Mouse (Mus musculus) ES-Bruce4 (cell line): ENCODE results near the gene Sapcd1. TPM values are rescaled to one million over a fixed set of nuclear protein-coding genes. Genes with fewer than 3 reads are reported as not detected.

ENCODE experiments used
- H3K27ac ChIP-seq: 2 replicates; pipeline ENCODE4 v1.5.1; 2012; ENCODE audit warnings: low read length, inconsistent platforms; ENCODE audit not compliant: insufficient read depth
- H3K27me3 ChIP-seq: 2 replicates; pipeline ENCODE4 v1.6.1; 2012; ENCODE audit warnings: mild to moderate bottlenecking, low read length, inconsistent platforms; ENCODE audit not compliant: control insufficient read depth, poor library complexity, insufficient read depth, severe bottlenecking
- H3K36me3 ChIP-seq: 2 replicates; pipeline ENCODE4 v1.6.1; 2012; ENCODE audit warnings: inconsistent platforms, mild to moderate bottlenecking, low read length, moderate library complexity; ENCODE audit not compliant: control insufficient read depth, poor library complexity, insufficient read depth, severe bottlenecking
- H3K4me1 ChIP-seq: one replicate; pipeline ENCODE4 v1.8.1; 2011; ENCODE audit warnings: low read length; ENCODE audit not compliant: control insufficient read depth, insufficient read depth
- H3K4me3 ChIP-seq: 2 replicates; pipeline ENCODE4 v1.5.1; 2011; ENCODE audit warnings: low read depth, mild to moderate bottlenecking, low read length
- H3K9ac ChIP-seq: 2 replicates; pipeline ENCODE4 v1.6.1; 2012; ENCODE audit warnings: low read depth, mild to moderate bottlenecking, inconsistent platforms; ENCODE audit not compliant: poor library complexity, severe bottlenecking
- H3K9me3 ChIP-seq: replicated peaks from 2 replicates; pipeline ENCODE4 v1.6.1; 2012; ENCODE audit warnings: mild to moderate bottlenecking, low read length, inconsistent platforms; ENCODE audit not compliant: control insufficient read depth, poor library complexity, insufficient read depth, severe bottlenecking
- CTCF ChIP-seq: IDR thresholded peaks from one replicate; pipeline ENCODE4 v1.8.1; 2011; ENCODE audit warnings: low read depth, low read length
- EP300 ChIP-seq: IDR thresholded peaks from 2 replicates; pipeline ENCODE4 v1.6.1; 2011; ENCODE audit warnings: low read depth, low read length; ENCODE audit not compliant: insufficient read depth
- POLR2A ChIP-seq: IDR thresholded peaks from one replicate; pipeline ENCODE4 v1.8.1; 2011; ENCODE audit warnings: low read length; ENCODE audit not compliant: insufficient read depth
- polyA plus RNA-seq: library from polyadenylated mRNA; stranded (reverse); fragments of >200 nt; gene quantifications from 2 replicates; pipeline ENCODE4 v1.2.4, GENCODE M21; 2011; ENCODE audit warnings: low read depth; ENCODE audit not compliant: missing spikeins, insufficient read depth, insufficient read length

Gene Sapcd1
- polyA plus RNA-seq, 1 experiment, result 1.7 TPM

DNA sequence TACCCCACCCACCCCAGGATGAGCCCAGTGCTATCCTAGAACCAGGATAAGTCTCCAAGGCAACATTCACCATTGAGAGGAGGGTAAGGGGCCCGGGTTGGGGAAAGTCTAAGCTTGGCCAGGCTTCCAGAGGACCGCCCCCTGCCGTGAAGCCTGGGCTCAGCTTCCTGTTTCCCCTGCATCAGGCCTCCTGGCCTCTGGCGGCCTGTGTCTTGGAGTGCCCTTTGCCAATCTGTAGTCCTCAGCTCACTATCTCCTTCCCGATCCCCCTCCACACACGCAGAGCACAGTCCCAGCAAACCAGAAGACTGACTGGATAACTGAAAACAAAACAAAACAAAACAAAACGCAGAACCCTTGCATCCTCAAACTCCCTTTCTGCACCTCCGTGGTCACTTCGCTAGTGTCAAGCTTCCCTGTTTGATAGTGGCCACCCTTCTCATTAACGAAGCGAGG lies 21.8 kb upstream of the Sapcd1 start, which contains the start of gene Clic1:
Gene Clic1, plus strand, starts transcription at position 406 of the 456 bp plus-strand sequence.
- TF ChIP-seq EP300, result no peak
- TF ChIP-seq POLR2A, result no peak
- TF ChIP-seq CTCF, result no peak
- Histone ChIP-seq H3K27me3 (no peaks in the 10 kb centered on the region), H3K27ac (peak within 1 kb of the TSS; percentile 70), H3K4me3 (peak within 1 kb of the TSS; percentile 90), H3K9me3 (no peaks in the 10 kb centered on the region), H3K36me3 (peaks cover 14% of the 10 kb centered on the region), H3K4me1 (peaks cover 9% of the 10 kb centered on the region), H3K9ac (peak within 1 kb of the TSS; percentile 94)

DNA sequence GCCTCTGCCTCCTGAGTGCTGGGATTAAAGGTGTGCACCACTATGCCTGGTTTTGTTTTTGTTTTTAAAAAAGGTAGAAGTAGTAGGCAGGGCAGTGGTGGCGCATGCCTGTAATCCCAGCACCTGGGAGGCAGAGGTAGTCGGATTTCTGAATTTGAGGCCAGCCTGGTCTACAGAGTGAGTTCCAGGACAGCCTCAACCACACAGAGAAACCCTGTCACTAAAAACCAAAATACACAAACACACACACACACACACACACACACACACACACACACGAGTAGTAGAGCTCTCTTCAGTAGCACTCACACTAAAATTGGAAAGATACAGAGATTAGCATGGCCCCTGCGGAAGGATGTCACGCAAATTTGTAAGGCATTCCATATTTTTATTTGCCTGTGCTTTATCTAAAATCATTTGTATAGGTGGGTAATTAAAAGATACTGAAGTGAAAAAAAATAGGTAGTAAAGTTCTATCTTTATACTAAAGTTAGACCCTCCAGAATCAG lies 21.2 kb upstream of the Sapcd1 start:
- peaks cover 9% of the 10 kb centered on the region for H3K36me3 ChIP-seq
- no peak overlapping the region for H3K4me3 ChIP-seq
- TF ChIP-seq POLR2A (no peak), CTCF (no peak), EP300 (no peak)
- H3K9ac ChIP-seq, result no peak overlapping the region; the same call in 1 of the 2 replicates
- no peaks in the 10 kb centered on the region for H3K9me3 ChIP-seq
- no peaks in the 10 kb centered on the region for H3K27me3 ChIP-seq
- peaks cover 9% of the 10 kb centered on the region for H3K4me1 ChIP-seq
- H3K27ac ChIP-seq, result no peak overlapping the region

- H3K27me3 ChIP-seq, result no peaks in the 10 kb centered on the region
- no peaks in the 10 kb centered on the region for H3K9me3 ChIP-seq
- no peak overlapping the region for H3K9ac ChIP-seq
- H3K27ac ChIP-seq, result no peak overlapping the region
- H3K36me3 ChIP-seq, result peaks cover 5% of the 10 kb centered on the region
- TF ChIP-seq POLR2A (no peak), CTCF (no peak), EP300 (no peak)
- peaks cover 9% of the 10 kb centered on the region for H3K4me1 ChIP-seq
- no peak overlapping the region for H3K4me3 ChIP-seq
Observed at GRCm38 (mm10) chr17:35048149-35048931, 20.5 kb upstream of the Sapcd1 start.

GRCm38 (mm10) chr17:35047688-35048087 lies 19.9 kb upstream of the Sapcd1 start:
- Histone ChIP-seq H3K9ac (no peak overlapping the region), H3K4me1 (peaks cover 7% of the 10 kb centered on the region), H3K9me3 (no peaks in the 10 kb centered on the region), H3K27me3 (no peaks in the 10 kb centered on the region), H3K4me3 (no peak overlapping the region), H3K36me3 (no peaks in the 10 kb centered on the region), H3K27ac (no peak overlapping the region)
- no peak for TF ChIP-seq EP300
- TF ChIP-seq CTCF, result no peak
- no peak for TF ChIP-seq POLR2A

GRCm38 (mm10) chr17:35046681-35047455 lies 19.1 kb upstream of the Sapcd1 start, which contains the start of gene Msh5:
Gene Msh5 (minus strand): TSS chr17:35046745.
- Histone ChIP-seq H3K27ac (no peak within 1 kb of the TSS), H3K9ac (peak within 1 kb of the TSS; percentile 88), H3K4me1 (peaks cover 3% of the 10 kb centered on the region), H3K27me3 (no peaks in the 10 kb centered on the region), H3K4me3 (peak within 1 kb of the TSS; percentile 67), H3K36me3 (no peaks in the 10 kb centered on the region), H3K9me3 (no peaks in the 10 kb centered on the region)
- TF ChIP-seq POLR2A (no peak), EP300 (0 out of 2 replicates have a peak, but pooled peaks have one; percentile 7), CTCF (no peak)
